Mouse (Mus musculus) olfactory bulb, adult 2 months (tissue): ENCODE measurements around the gene Hes6.

Source experiments
- CTCF ChIP-seq: fragments of 200-500 bp; IDR thresholded peaks from 2 replicates; pipeline ENCODE4 v1.5.1; 2012; ENCODE audit warnings: low read depth, mild to moderate bottlenecking, low read length, moderate library complexity; ENCODE audit not compliant: insufficient read depth
- POLR2A ChIP-seq: fragments of 200-500 bp; IDR thresholded peaks from 2 replicates; pipeline ENCODE4 v1.6.1; 2012; ENCODE audit warnings: mild to moderate bottlenecking, low read depth, low read length, moderate library complexity; ENCODE audit not compliant: insufficient read depth

DNA sequence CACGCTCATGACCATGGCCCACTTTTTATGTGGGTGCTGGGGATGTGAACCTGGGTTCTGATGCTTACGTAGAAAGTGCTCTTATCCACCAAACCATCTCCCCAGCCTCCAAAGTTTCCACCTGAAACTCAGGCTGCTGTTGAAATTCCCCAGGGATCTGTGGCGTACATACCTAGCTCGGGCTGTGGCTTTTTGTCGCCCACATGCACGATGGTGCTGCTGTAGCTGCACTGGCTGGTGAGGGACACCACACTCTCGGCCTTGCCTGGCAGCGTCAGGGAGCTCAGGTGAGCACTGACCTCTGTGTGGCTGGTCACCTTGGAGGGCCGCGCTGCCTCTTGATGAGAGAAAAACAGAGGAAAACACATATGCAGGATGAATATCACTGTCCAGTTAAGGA is 15.4 kb upstream of the Hes6 start:
- TF ChIP-seq CTCF (no peak), POLR2A (no peak)
